Comparison of ENCODE assay signal across 9 mouse cellular contexts in genomic region chr6:47771113-47771512, GRCm38 (mm10). TPM values are rescaled to one million over a fixed set of nuclear protein-coding genes. Genes with fewer than 3 reads are reported as not detected.
DNase-seq lines count a peak whose midpoint lies in the region; ATAC-seq and TF ChIP-seq lines count a peak whose summit lies in the region.
"Not testable (repeated sequence)": the region's sequence is repeated elsewhere in the genome, so short reads cannot be mapped to it uniquely, and the experiment has no call there.
"Had no signal": no experiment of that assay in that cellular context is flagged by ENCODE, and none has a peak within 500 bp of the region (broad histone marks: within the 10 kb centered on the region; RNA-seq: fewer than 3 reads in every experiment).

No protein-coding gene starts in this region.

- not testable (repeated sequence) for H3K36me3 ChIP-seq in heart, postnatal 0 days (replicated peaks; ENCODE audit: control insufficient read depth, insufficient read depth, low read length); stomach, postnatal 0 days (ENCODE audit: control insufficient read depth, insufficient read depth, low read length)

- 80% methylated on average over 9 of the region's 12 CpGs for WGBS in heart, postnatal 0 days
- WGBS in lung, adult 2 months, result 88% methylated on average over 12 of the region's 12 CpGs
- WGBS in stomach, postnatal 0 days, result 78% methylated on average over 12 of the region's 12 CpGs

- not testable (repeated sequence) for H3K4me1 ChIP-seq in heart, postnatal 0 days (ENCODE audit: control insufficient read depth, insufficient read depth); lung, adult 2 months (ENCODE audit: control insufficient read depth, insufficient read depth, low read length); stomach, postnatal 0 days (replicated peaks; ENCODE audit: control insufficient read depth, insufficient read depth)

- ATAC-seq in heart, postnatal 0 days (ENCODE audit: insufficient read depth, low read depth); stomach, postnatal 0 days (ENCODE audit: low FRiP score, low TSS enrichment): not testable (repeated sequence)

- not testable (repeated sequence) for H3K9ac ChIP-seq in heart, postnatal 0 days (replicated peaks; ENCODE audit: low read depth, low read length); stomach, postnatal 0 days (ENCODE audit: low read length)

- not testable (repeated sequence) for TF ChIP-seq POLR2A in lung, adult 2 months (IDR thresholded peaks at IDR 0.05; ENCODE audit: borderline replicate concordance, extremely low read depth, low read depth, low read length)

- not testable (repeated sequence) for TF ChIP-seq EP300 in heart, postnatal 0 days (IDR thresholded peaks at IDR 0.05; ENCODE audit: low read depth); stomach, postnatal 0 days (optimal IDR thresholded peaks at IDR 0.05)

- not testable (repeated sequence) for H3K4me2 ChIP-seq in heart, postnatal 0 days (ENCODE audit: low read depth, low read length); stomach, postnatal 0 days (replicated peaks; ENCODE audit: low read depth)

- DNase-seq in B cell, adult 2 months, result peak; percentile 3 to 16
- peak; percentile 11 for DNase-seq in cerebellum, adult 11 months
- DNase-seq in cerebellum, adult 9-10 months, result peak; percentile 38
- peak; percentile 3 for DNase-seq in heart, postnatal 0 days (ENCODE audit: low spot score)
- DNase-seq in layer of hippocampus, adult 11-12 months (ENCODE audit: low spot score), result peak; percentile 4
- DNase-seq in lung, adult 2 months, result peak; percentile 2
- peak; percentile 11 for DNase-seq in stomach, postnatal 0 days (ENCODE audit: low spot score)
- peak; percentile 6 for DNase-seq in thymus, postnatal 4 days

- not testable (repeated sequence) for TF ChIP-seq CTCF in heart, postnatal 0 days (IDR thresholded peaks at IDR 0.05; ENCODE audit: low read depth); lung, adult 2 months (IDR thresholded peaks at IDR 0.05; ENCODE audit: insufficient read depth, low read length); stomach, postnatal 0 days (IDR thresholded peaks at IDR 0.05; ENCODE audit: low read depth)

- H3K27me3 ChIP-seq in heart, postnatal 0 days (ENCODE audit: control insufficient read depth, insufficient read depth, low read length); stomach, postnatal 0 days (ENCODE audit: control insufficient read depth, insufficient read depth, low read length): not testable (repeated sequence)

- H3K4me3 ChIP-seq in heart, postnatal 0 days (ENCODE audit: low read depth, low read length); lung, adult 2 months (replicated peaks; ENCODE audit: extremely low read depth, low read depth, low read length); stomach, postnatal 0 days (ENCODE audit: low read depth, low read length): not testable (repeated sequence)

- not testable (repeated sequence) for H3K9me3 ChIP-seq in heart, postnatal 0 days (replicated peaks; ENCODE audit: control insufficient read depth, low read length); stomach, postnatal 0 days (ENCODE audit: control insufficient read depth, low read length)

- H3K27ac ChIP-seq in heart, postnatal 0 days (ENCODE audit: low read depth); stomach, postnatal 0 days (replicated peaks): not testable (repeated sequence)

RNA-seq across cellular contexts. Expression of gene Pdia4, which starts 42.1 kb away (rescaled TPM):
- 36.0 and 45.1 TPM in 2 replicates for total RNA-seq in heart, postnatal 0 days (2014; rRNA removed; ENCODE audit: low replicate concordance)
- 51.4 and 66.0 TPM in 2 replicates for polyA plus RNA-seq in heart, postnatal 0 days (2015; fragmentation: Nextera tagmentation; extraction: Ambion mirVana)
- 24.6 and 40.1 TPM in 2 replicates for polyA plus RNA-seq in lung, adult 2 months (2012; rRNA removed)
- polyA plus RNA-seq in stomach, postnatal 0 days (2015; fragmentation: Nextera tagmentation; extraction: Ambion mirVana), result 169 and 180 TPM in 2 replicates

RNA-seq across cellular contexts. Expression of gene Zfp786, which starts 59.6 kb away (rescaled TPM):
- 0.69 TPM in 1 of 2 replicates, not detected in the other for total RNA-seq in heart, postnatal 0 days (2014; rRNA removed; ENCODE audit: low replicate concordance)
- 0.70 and 0.85 TPM in 2 replicates for polyA plus RNA-seq in heart, postnatal 0 days (2015; fragmentation: Nextera tagmentation; extraction: Ambion mirVana)
- 0.16 and 0.26 TPM in 2 replicates for polyA plus RNA-seq in lung, adult 2 months (2012; rRNA removed)
- 1.0 and 1.1 TPM in 2 replicates for polyA plus RNA-seq in stomach, postnatal 0 days (2015; fragmentation: Nextera tagmentation; extraction: Ambion mirVana)
- polyA plus RNA-seq: CD4-positive, CD25-positive, alpha-beta regulatory T cell, adult 4 months had no signal
